Mouse (Mus musculus): ENCODE measurements around the gene Olfr504.
"Not testable (repeated sequence)": the region's sequence is repeated elsewhere in the genome, so short reads cannot be mapped to it uniquely, and the experiment has no call there.

The Olfr504 gene

GRCm38 (mm10) chr7:108565693-108566092, at the start of gene Olfr504:
Gene Olfr504, minus strand, starts transcription at chr7:108565793.
- in situ Hi-C loops (cut with MboI, MseI) = no loop called here

GRCm38 (mm10) chr7:108614110-108614509, 48.5 kb upstream of the Olfr504 start:
- in situ Hi-C loops (cut with MboI, MseI) = no loop called here

GRCm38 (mm10) chr7:108610487-108610886, 44.9 kb upstream of the Olfr504 start, which contains the start of gene Olfr506:
Gene Olfr506, plus strand, starts transcription at chr7:108610787.
- in situ Hi-C loops (cut with MboI, MseI) = no loop called here

GRCm38 (mm10) chr7:108601916-108602315, 36.3 kb upstream of the Olfr504 start:
- in situ Hi-C loops (cut with MboI, MseI) = not testable (repeated sequence)

DNA sequence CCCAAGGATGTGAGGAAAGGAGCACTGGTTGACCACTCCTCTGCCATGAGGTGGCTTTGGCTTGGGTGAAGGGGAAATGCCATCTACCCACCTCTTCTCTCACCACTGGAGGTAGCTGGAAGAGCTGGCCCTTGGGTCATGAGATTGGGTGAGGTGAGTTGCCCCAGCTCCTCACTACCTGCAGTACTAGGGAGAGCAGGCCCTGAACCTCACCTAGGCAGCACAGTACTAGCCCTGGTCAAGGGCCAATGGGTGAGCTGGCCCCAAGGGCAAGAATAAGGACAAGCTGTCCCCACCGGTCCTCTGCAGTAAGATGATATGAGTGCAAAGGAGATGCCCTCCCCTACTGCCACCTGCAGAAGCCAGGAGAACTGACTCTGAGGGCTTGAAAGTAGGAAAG, 24.2 kb upstream of the Olfr504 start:
- in situ Hi-C loops (cut with MboI, MseI) = no loop called here

GRCm38 (mm10) chr7:108544227-108544626, 21.4 kb downstream of the Olfr504 start, which contains the start of gene Olfr503:
Gene Olfr503, plus strand, starts transcription at chr7:108544527.
- in situ Hi-C loops (cut with MboI, MseI) = not testable (repeated sequence)

GRCm38 (mm10) chr7:108542416-108542815, 23.2 kb downstream of the Olfr504 start:
- in situ Hi-C loops (cut with MboI, MseI) = no loop called here

- in situ Hi-C loops (cut with MboI, MseI) = no loop called here
Measured at GRCm38 (mm10) chr7:108524965-108525364, 40.6 kb downstream of the Olfr504 start, which contains the start of gene Olfr502. Gene Olfr502, minus strand, starts transcription at chr7:108525065.
